Mouse (Mus musculus) stomach, postnatal 0 days (tissue): ENCODE data around the gene Parp9. TPM values are rescaled to one million over a fixed set of nuclear protein-coding genes. Genes with fewer than 3 reads are reported as not detected.

Experiments used
- ATAC-seq: fragments of 200-750 bp; cut with Nextera tagmentation; 2 replicates; pipeline ENCODE4 v1.8.0; 2017; ENCODE audit not compliant: low FRiP score, low TSS enrichment
- DNase-seq: peaks from one replicate; pipeline ENCODE4 v3.0.0-alpha.2; 2016; ENCODE audit warnings: low spot score
- H3K27ac ChIP-seq: fragments of 300-500 bp; sonication (generic); replicated peaks from 2 replicates; pipeline ENCODE4 v1.5.1; 2014; ENCODE audit warnings: mild to moderate bottlenecking, control low read depth
- H3K27me3 ChIP-seq: fragments of 300-500 bp; sonication (generic); 2 replicates; pipeline ENCODE4 v1.6.1; 2014; ENCODE audit warnings: low read length; ENCODE audit not compliant: control insufficient read depth, insufficient read depth
- H3K36me3 ChIP-seq: fragments of 300-500 bp; sonication (generic); 2 replicates; pipeline ENCODE4 v1.6.1; 2014; ENCODE audit warnings: low read length, mixed read lengths; ENCODE audit not compliant: control insufficient read depth, insufficient read depth
- H3K4me1 ChIP-seq: fragments of 300-500 bp; sonication (generic); replicated peaks from 2 replicates; pipeline ENCODE4 v1.6.1; 2014; ENCODE audit warnings: antibody characterized with exemption; ENCODE audit not compliant: control insufficient read depth, insufficient read depth
- H3K4me2 ChIP-seq: fragments of 300-500 bp; sonication (generic); replicated peaks from 2 replicates; pipeline ENCODE4 v1.6.1; 2014; ENCODE audit warnings: low read depth, mild to moderate bottlenecking, control low read depth, moderate library complexity
- H3K4me3 ChIP-seq: fragments of 300-500 bp; sonication (generic); 2 replicates; pipeline ENCODE4 v1.5.1; 2014; ENCODE audit warnings: low read depth, low read length, control low read depth
- H3K9ac ChIP-seq: fragments of 300-500 bp; sonication (generic); 2 replicates; pipeline ENCODE4 v1.6.1; 2014; ENCODE audit warnings: mild to moderate bottlenecking, low read length, control low read depth, mixed read lengths
- H3K9me3 ChIP-seq: fragments of 300-500 bp; sonication (generic); 2 replicates; pipeline ENCODE4 v1.6.1; 2016; ENCODE audit warnings: low read length; ENCODE audit not compliant: control insufficient read depth
- CTCF ChIP-seq: IDR thresholded peaks from 2 replicates; pipeline ENCODE4 v1.5.1; 2016; ENCODE audit warnings: antibody characterized with exemption, low read depth, mild to moderate bottlenecking, moderate library complexity
- EP300 ChIP-seq: optimal IDR thresholded peaks from 2 replicates; pipeline ENCODE3; 2016; ENCODE audit warnings: antibody characterized with exemption
- WGBS: fragments of 180-500 bp; shearing (Covaris S2); extraction: QIAGEN DNeasy Blood & Tissue Kit; methylation state at CpG from one replicate; pipeline ENCODE4 v1.1.7; 2014; 5-methylcytosine and 5-hydroxymethylcytosine counted together
- polyA plus RNA-seq: library from polyadenylated mRNA; unstranded; fragments of >200 nt; fragmentation: Nextera tagmentation; extraction: Ambion mirVana; gene quantifications from 2 replicates; pipeline ENCODE4 v1.2.1, GENCODE M21; 2015

Gene Parp9
- polyA plus RNA-seq, 1 experiment from 2014 or later = 9.8 TPM

- H3K4me3 ChIP-seq = no peak overlapping the region
Measured at GRCm38 (mm10) chr16:35981363-35981821, 43.1 kb downstream of the Parp9 start.

GRCm38 (mm10) chr16:35982506-35982901 lies 44.2 kb downstream of the Parp9 start:
- Histone ChIP-seq H3K4me2 (peak overlapping the region; percentile 69), H3K4me3 (peak overlapping the region; percentile 98), H3K27ac (no peak overlapping the region), H3K27me3 (0 out of 2 replicates have a peak, but pooled peaks cover 5% of the 10 kb centered on the region), H3K9ac (peak overlapping the region; percentile 93; the same call in 1 of the 2 replicates), H3K4me1 (no peaks in the 10 kb centered on the region), H3K9me3 (no peaks in the 10 kb centered on the region), H3K36me3 (no peaks in the 10 kb centered on the region)
- DNase-seq (no peak), ATAC-seq (no peak)
- TF ChIP-seq CTCF (no peak), EP300 (no peak)
- WGBS = 3% methylated on average over 15 of the region's 15 CpGs

More at GRCm38 (mm10) chr16:35981363-35981821, 43.1 kb downstream of the Parp9 start:
- Histone ChIP-seq H3K4me1 (no peaks in the 10 kb centered on the region), H3K9me3 (no peaks in the 10 kb centered on the region), H3K27me3 (0 out of 2 replicates have a peak, but pooled peaks cover 5% of the 10 kb centered on the region), H3K36me3 (no peaks in the 10 kb centered on the region), H3K27ac (no peak overlapping the region), H3K9ac (no peak overlapping the region), H3K4me2 (no peak overlapping the region)
- ATAC-seq (peak; percentile 97), DNase-seq (peak; percentile 99)
- TF ChIP-seq EP300 = no peak
- TF ChIP-seq CTCF = no peak
- WGBS = 49% methylated on average over 19 of the region's 19 CpGs

- Histone ChIP-seq H3K9ac (peak overlapping the region; percentile 93), H3K27ac (peak overlapping the region; percentile 100), H3K4me2 (peak overlapping the region; percentile 69), H3K36me3 (no peaks in the 10 kb centered on the region), H3K9me3 (no peaks in the 10 kb centered on the region), H3K27me3 (0 out of 2 replicates have a peak, but pooled peaks cover 5% of the 10 kb centered on the region), H3K4me1 (no peaks in the 10 kb centered on the region), H3K4me3 (peak overlapping the region; percentile 98)
- ATAC-seq (peak; percentile 94), DNase-seq (peak; percentile 94)
- under 1% methylated on average over 43 of the region's 54 CpGs for WGBS
- TF ChIP-seq EP300 = no peak
- no peak for TF ChIP-seq CTCF
Measured at GRCm38 (mm10) chr16:35982902-35983516, 44.7 kb downstream of the Parp9 start.

- no peaks in the 10 kb centered on the region for H3K9me3 ChIP-seq
- H3K4me1 ChIP-seq = no peaks in the 10 kb centered on the region
- no peaks in the 10 kb centered on the region for H3K36me3 ChIP-seq
- WGBS = 0% methylated on average over 39 of the region's 86 CpGs
- no peak for TF ChIP-seq EP300
- no peak for TF ChIP-seq CTCF
- H3K9ac ChIP-seq = peak overlapping the region; percentile 93
- H3K4me3 ChIP-seq = peak overlapping the region; percentile 98
- peak overlapping the region; percentile 100 for H3K27ac ChIP-seq
- peak overlapping the region; percentile 69 for H3K4me2 ChIP-seq
- 0 out of 2 replicates have a peak, but pooled peaks cover 5% of the 10 kb centered on the region for H3K27me3 ChIP-seq
- peak; percentile 73 for DNase-seq
- peak; percentile 65 for ATAC-seq
Measured at GRCm38 (mm10) chr16:35983517-35984101, 45.3 kb downstream of the Parp9 start.

- H3K9ac ChIP-seq = no peak overlapping the region
- 35% methylated on average over 3 of the region's 3 CpGs for WGBS
- ATAC-seq (no peak), DNase-seq (no peak)
- no peak overlapping the region for H3K27ac ChIP-seq
- TF ChIP-seq CTCF (no peak), EP300 (no peak)
- H3K27me3 ChIP-seq = 0 out of 2 replicates have a peak, but pooled peaks cover 5% of the 10 kb centered on the region
- H3K4me3 ChIP-seq = no peak overlapping the region
- H3K9me3 ChIP-seq = no peaks in the 10 kb centered on the region
- H3K4me1 ChIP-seq = no peaks in the 10 kb centered on the region
- peak overlapping the region; percentile 69; the same call in 1 of the 2 replicates for H3K4me2 ChIP-seq
- no peaks in the 10 kb centered on the region for H3K36me3 ChIP-seq
Measured at GRCm38 (mm10) chr16:35984471-35984870, 46.2 kb downstream of the Parp9 start.

GRCm38 (mm10) chr16:35987930-35988329 lies 49.7 kb downstream of the Parp9 start:
- Histone ChIP-seq H3K4me1 (no peaks in the 10 kb centered on the region), H3K27me3 (no peaks in the 10 kb centered on the region), H3K9ac (no peak overlapping the region), H3K9me3 (no peaks in the 10 kb centered on the region), H3K4me3 (no peak overlapping the region), H3K4me2 (no peak overlapping the region), H3K27ac (no peak overlapping the region), H3K36me3 (no peaks in the 10 kb centered on the region)
- WGBS = 51% methylated on average over 1 of the region's 1 CpGs
- no peak for DNase-seq
- ATAC-seq = no peak
- TF ChIP-seq EP300 (no peak), CTCF (no peak)
